Mouse (Mus musculus) stomach, postnatal 0 days (tissue): ENCODE data around the gene Zfp524.

ENCODE experiments used
- CTCF ChIP-seq: IDR thresholded peaks from 2 replicates; pipeline ENCODE4 v1.5.1; 2016; ENCODE audit warnings: antibody characterized with exemption, low read depth, mild to moderate bottlenecking, moderate library complexity
- EP300 ChIP-seq: optimal IDR thresholded peaks from 2 replicates; pipeline ENCODE3; 2016; ENCODE audit warnings: antibody characterized with exemption

DNA sequence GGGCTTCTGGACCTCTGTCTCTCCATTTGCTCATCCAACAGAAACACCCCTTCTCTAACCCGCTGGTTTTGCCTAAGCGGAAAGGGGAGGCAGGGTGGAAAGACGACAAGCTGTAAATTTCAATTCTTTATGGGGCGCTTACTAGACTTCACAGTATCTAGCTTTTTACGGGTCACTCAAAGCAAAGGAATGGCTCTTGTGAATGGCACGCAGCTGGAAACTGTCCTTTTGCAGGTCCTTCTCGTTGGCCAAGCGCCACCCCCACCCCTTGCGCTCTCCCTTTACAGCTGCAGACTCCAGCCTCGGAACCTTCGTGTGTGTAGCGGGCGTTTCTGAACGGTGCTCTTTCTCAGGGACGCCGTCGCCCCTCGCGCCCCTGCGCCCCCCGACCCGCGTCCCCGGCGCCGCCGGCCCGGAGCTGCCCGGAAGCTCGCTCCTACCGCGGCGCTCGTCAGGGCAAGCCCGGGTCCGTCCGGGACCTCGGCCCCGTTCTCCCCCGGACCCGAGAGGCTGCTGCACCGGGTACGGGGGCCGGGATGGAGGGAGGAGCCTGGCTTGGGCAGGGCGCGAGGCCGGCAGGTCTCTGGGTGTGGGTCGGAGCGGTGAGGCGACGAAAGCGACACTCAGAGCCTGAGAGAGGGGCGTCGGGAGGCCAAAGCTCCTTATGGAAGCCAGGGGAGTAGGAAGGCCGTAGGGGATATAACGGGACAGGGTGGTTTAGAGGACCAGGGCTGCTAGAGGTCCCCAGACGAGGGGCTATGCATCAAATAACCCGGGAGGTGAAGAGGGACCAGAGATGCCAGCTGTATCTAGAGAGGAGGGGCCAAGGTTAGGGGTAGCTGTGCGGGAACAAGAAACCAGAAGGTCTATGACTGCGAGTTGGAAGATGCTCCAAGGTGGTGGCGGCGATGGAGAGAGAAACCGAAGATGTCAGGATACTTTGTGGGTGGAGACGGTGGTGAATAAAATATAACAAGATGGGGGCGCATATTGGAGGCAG is 37.3 kb downstream of the Zfp524 start, which contains the start of gene Zfp580:
- TF ChIP-seq CTCF = no peak
- TF ChIP-seq EP300 = no peak
